Mouse (Mus musculus) adrenal gland, adult 8-10 months (tissue): Measurements from ENCODE around the gene Nedd4. TPM values are rescaled to one million over a fixed set of nuclear protein-coding genes. Genes with fewer than 3 reads are reported as not detected.
"Not testable (repeated sequence)": the region's sequence is repeated elsewhere in the genome, so short reads cannot be mapped to it uniquely, and the experiment has no call there.

ENCODE experiments used
- DNase-seq: peaks from one replicate; pipeline ENCODE4 v3.0.0; 2022
- total RNA-seq, 4 experiments: library from RNA; stranded (reverse); gene quantifications; 2 replicates each; pipeline ENCODE4 v1.2.4; 2022

Nedd4 gene
- total RNA-seq = 100 to 1,000 TPM; 380 to 518 (median 475) TPM

- DNase-seq = peak; percentile 93
These were observed at the start of gene Nedd4 for GRCm38 (mm10) chr9:72661895-72662661. TSS of gene Nedd4 (plus strand) at chr9:72662346.

DNA sequence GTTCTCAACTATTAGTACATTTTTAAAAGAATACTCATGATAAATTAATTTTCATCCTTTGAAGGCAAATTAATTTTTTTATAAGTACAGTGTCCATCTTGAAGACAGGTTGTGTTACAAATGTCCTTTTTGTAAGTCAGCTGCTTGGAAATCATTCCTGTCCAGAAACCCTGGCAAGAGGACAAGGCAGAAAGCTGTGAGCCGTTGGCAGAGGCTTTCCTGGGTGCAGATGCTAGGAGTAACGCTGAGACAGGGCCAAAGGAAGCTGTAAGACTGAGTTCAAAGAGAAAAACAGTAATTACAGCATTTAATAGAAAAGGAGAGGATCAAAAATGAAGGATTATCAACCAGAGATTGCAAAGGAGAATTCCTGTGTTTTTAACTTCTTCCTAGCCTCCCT, 48.3 kb upstream of the Nedd4 start:
- DNase-seq = no peak

DNA sequence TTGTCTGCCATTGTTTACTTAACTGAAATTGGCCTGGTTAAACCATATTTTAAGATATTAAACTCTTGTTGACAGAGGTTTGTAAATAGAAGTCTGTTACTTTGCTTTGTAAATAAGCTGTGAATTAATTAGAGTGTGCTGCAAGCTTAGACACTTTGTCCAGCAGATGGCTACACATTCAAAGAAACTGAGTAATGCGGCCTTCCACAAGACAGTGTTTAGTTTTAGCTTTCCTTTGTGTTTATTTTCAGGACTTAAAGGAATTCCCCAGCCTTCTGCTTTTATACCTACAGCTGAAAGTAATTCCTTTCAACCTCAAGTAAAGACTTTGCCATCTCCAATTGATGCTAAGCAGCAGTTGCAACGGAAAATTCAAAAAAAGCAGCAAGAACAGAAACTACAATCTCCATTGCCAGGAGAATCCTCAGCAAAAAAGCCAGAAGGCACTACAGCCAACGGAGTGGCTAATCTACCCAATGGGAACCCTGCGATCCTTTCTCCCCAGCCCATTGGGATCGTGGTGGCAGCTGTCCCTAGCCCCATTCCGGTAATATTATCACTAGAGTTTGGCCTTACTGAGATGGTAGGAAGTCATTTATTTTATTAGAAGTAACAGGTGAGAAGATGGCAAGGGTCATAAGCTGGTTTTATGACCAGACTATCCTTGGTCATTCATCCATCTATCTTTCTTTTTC, 47.2 kb upstream of the Nedd4 start:
- no peak for DNase-seq

- no peak for DNase-seq
These were observed 44.1 kb upstream of the Nedd4 start for GRCm38 (mm10) chr9:72618037-72618436.

DNA sequence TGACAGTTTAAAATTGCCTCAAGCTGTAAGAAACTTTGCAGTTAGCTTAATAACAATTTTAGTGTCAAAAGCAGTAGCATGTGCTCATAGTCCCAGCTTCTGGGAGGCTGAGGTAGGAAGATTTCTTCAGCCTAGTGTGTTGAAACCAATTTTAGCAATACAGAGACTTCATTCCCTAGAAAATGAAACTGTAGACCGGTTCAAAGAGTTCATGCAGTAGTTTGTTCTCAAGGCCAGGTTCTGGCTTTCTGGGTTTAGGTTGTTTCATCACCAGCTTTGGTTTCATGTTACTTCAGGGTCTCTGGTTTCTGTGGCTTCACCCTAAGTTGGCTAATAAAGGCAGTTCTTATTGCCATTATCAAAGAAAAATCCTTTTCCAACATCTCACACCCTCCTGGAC, 38.5 kb upstream of the Nedd4 start:
- DNase-seq = no peak

- DNase-seq = no peak
These were observed 34.5 kb upstream of the Nedd4 start for GRCm38 (mm10) chr9:72627598-72627997.

DNA sequence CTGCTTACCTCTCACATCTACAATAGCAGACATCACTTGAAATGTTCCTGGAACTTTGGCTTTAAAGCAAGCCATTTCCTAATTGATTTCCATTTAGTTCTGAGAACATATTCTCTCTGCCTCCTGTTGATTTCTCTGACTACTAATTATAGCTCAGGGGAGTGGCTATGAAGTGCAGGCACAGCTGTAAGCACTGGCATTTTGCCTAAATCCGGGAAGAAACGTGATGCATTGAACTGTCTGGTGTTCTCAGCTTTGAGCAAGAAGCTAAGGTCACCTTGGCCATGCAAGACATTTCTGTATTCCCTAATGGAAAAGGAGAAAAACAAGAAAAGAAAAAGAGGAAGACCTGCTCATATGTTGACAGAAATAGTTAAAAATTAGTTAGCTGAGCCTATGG, 33.6 kb upstream of the Nedd4 start:
- no peak for DNase-seq

- DNase-seq = no peak
These were observed 29.9 kb upstream of the Nedd4 start for GRCm38 (mm10) chr9:72632198-72632597.

GRCm38 (mm10) chr9:72635134-72635533, 27.0 kb upstream of the Nedd4 start:
- no peak for DNase-seq

DNA sequence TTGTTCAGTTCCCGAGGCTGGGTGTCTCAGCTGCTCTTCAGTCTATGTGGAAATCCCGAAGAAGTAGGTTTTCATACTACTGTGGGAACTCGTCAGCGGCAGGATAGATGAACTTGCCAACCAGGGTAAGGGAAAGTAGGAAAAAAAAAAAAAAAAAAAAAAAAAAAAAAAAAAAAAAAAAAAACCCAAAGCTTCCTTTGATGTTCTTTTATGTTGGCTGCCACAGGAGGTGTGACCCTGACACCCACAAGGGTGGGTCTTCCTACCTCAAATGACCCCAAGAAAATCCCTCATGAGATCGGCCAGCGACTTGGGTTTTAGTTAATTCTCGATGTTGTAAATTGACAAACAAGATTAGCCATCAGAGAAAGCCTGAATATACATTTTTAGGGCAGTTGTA, 25.6 kb upstream of the Nedd4 start:
- no peak for DNase-seq

GRCm38 (mm10) chr9:72637243-72637642, 24.9 kb upstream of the Nedd4 start:
- DNase-seq = no peak

DNA sequence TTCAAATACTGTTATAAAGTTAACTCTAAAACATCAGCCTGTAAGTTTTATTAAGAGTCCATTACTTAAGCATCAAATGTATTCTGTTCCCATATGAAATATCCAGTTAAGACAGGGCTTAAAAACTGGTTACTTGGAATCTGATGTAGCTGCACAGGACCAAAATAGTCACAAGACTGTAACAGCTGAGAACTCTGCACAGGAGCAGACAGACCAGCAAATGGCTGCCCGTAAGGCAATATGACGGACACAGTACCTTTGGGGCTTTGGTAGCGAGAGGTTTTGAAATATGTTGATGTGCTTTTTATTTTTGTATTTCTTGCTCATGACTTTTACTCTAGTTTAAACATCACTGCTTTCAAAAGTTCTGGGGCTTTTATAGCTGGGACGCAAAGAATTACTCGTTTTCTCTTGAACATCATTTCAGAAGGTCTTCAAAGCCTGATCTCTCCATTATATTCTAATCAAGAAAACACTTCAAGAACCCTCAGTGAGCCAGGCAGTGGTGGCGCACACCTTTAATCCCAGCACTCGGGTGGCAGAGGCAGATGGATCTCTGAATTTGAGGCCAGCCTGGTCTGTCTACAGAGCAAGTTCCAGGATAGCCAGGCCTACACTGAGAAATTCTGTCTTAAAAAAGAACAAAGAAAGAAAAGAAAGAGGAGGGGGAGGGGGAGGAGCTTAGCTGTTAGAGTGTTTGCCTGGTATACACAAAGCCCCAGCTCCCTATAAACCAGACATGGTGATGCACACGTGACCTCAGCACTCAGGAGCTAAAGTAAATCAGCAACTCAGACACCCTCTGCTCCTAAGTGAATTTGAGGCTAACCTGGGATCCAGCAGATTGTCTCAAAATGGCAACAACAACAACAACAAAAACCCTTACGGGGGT, 22.9 kb upstream of the Nedd4 start:
- no peak for DNase-seq

- DNase-seq = peak; percentile 89
These were observed 22.1 kb upstream of the Nedd4 start for GRCm38 (mm10) chr9:72639843-72640621.

GRCm38 (mm10) chr9:72640642-72641041, 21.5 kb upstream of the Nedd4 start:
- no peak for DNase-seq

GRCm38 (mm10) chr9:72641093-72641680, 21.0 kb upstream of the Nedd4 start:
- no peak for DNase-seq

- DNase-seq = not testable (repeated sequence)
These were observed 19.2 kb upstream of the Nedd4 start for GRCm38 (mm10) chr9:72642756-72643447.

GRCm38 (mm10) chr9:72643651-72644417, 18.3 kb upstream of the Nedd4 start:
- no peak for DNase-seq

DNA sequence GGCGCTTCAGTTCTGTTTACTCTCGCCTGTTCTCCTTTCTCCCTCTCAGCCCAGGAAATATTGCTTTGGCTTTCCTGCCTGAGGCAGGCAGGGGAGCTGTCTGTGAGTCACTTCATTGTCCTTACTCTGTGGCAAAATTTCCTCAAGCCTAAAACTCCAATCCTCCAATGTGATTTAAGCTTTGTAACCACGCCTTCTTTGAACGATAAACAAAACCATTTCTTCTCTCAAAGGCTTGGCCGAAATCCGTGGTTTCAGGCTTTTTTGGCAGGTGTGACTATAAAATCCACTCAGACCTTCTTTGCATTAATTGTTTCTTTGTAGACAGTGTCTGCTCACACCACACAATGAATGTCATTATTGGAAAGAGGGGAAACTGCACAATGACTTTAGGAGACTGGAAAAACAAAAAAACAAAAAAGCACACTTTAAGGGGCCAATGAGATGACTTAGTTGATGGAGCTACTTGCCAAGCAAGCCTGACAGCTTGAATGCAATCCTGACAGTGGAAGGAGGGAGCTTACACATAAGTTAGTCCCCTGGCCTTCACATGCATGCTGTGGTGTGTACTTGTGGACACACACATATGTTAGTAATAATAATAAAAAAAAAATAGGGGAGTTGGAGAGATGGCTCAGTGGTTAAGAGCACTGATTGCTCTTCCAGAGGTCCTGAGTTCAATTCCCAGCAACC, 17.6 kb upstream of the Nedd4 start:
- no peak for DNase-seq

DNA sequence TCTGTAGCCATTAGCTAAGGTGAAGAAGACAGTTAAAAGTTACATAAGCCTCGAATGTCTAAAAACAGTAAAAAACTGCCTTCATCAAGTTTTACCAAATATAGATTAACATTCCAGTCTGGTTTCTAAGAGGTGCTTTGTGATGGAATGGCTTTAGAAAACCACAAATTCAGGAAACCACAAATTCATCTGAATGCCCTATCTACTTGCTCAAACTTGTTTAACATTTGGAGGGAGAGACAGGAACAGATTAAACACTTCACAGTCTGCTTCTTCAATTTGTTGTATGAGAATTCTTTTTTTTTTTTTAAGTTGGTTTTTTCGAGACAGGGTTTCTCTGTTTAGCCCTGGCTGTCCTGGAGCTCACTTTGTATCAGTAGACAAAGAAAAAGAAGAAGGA, 12.4 kb upstream of the Nedd4 start:
- no peak for DNase-seq

DNA sequence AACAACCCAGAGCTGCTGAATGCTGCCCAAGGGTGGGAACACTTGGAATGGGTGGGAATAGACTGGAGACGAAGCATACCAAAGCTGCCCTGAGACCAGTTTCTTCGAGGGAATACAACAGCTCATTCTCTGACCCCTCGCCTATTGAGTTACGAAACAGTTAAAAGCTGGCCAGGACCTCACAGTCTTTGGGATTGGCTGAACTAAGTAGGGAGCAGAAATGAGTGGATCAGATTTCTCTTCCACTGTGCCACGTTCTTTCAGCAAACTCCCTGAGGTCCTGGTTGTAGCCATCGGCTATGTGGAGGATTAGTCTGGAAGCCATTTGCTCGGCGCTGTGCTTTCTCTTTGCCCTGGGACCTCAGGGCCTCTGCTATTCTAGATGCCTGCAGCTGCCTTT, 9.2 kb upstream of the Nedd4 start:
- DNase-seq = no peak
